Mouse (Mus musculus) gastrocnemius, adult 18-20 months (tissue): ENCODE measurements at regions not wholly inside any gene's neighbourhood (a gene's known extent, or its start where the extent isn't known, plus 50 kb on each side); places are given as distances from the start of the nearest gene placed in this dataset.
A peak's percentile ranks its signal among the peaks of the same experiment; 100 is the strongest.

ENCODE experiments used
- DNase-seq: peaks from one replicate; pipeline ENCODE4 v3.0.0; 2021; ENCODE audit warnings: low spot score

DNA sequence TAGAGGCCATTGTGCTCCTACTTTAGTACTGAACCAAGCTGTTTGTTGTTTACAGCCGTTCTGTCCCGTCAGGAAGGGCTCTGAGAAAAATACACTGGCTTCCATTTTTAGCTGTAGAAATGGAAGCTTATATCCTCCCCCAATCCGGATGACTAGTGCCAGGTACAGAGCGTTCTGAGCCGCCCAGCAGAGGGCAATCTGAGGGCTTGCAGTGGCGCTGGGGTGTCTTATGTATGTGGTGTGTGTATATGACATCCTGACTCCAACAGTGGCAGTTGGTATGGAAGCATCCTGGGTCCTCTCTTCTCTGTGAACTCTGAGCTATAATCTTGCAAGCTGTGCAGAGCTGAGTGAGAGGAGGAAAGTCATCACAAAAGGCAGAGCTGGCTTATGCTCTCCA, 389.0 kb downstream of the Rps24 start:
- DNase-seq, result peak; percentile 48

DNA sequence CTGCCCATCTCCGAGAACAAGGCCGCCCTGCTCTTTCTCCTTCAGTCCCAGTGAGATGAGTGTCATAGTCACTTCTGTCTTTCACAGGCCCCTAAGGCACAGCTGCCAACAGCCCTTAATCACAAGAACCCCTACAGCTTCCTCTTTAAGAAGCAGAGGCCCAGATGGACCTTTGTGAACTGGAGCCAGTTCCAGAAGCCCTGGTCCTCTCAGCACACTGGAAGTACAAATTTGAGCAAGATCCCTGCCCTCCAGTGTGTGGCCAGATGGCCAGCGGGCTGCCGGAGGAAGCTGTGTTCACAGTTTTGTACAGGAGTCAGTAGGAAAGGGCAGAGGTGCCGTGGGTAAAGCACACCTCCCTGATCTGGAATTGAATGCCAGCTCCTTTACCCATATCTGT, 389.6 kb downstream of the Rps24 start:
- no peak for DNase-seq

- DNase-seq, result peak; percentile 17
These were observed 390.9 kb downstream of the Rps24 start for GRCm38 (mm10) chr14:24877853-24878252.

DNA sequence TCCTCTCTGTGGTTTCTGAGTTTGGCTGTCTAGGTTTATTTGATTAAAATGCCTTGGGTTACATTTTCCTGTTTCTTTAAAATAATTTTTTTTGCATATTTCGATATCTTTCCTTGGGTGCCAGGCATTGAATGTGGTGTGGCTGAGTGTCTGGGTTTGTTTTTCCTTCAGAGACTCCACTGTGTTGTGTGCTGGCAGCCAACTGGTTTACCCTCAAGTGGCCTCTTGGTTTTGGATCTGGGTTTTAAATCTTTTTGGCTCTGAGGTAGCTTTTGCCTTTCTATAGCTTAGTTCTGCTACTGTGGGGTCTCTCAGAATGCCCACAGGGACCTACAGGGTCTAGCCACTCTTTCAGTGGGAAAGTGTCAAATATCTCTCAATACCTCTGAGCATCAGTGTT, 399.2 kb downstream of the Rps24 start:
- DNase-seq, result no peak

- DNase-seq, result no peak
These were observed 400.0 kb downstream of the Rps24 start for GRCm38 (mm10) chr14:24886896-24887421.

DNA sequence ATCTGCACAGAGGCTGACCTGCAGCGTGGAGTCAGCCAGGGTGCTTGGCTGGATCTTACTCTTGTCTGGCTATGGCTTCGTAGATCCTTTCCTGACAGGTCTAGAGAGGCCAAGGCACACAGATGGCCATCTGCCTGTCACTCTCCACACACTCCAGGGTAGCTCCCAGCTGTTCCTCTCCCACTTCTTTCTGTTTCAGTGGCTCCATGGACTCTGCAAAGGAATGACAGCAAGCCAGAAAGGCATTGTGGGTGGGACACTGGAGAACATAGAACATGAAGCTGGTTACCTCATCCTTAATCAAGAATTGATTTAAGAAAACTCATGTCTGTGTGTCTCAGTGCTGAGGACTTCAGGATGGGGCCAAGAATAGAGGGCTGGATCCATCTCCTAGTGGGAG, 403.9 kb downstream of the Rps24 start:
- DNase-seq, result no peak

DNA sequence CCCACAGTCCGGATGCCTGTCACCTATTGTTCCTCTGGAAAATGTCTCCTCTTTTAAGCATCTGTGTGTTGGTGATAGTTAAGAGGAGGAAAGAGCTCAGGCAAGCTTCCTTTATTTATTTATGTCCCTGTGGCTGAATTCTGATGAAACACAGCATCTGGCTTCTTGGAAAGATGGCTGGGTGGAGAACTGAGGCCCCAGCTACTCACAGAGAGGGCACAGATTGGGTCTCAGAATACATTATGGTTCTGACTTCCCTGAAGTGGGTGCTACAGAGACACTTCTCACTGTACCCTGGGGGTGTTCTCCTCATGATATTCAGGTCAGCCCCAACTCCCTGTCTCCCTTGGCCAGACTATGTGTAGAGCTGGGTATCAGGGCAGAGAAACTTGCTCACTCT, 408.3 kb downstream of the Rps24 start:
- no peak for DNase-seq

GRCm38 (mm10) chr14:24896681-24897080, 409.8 kb downstream of the Rps24 start:
- DNase-seq, result no peak

- DNase-seq, result no peak
These were observed 413.7 kb downstream of the Rps24 start for GRCm38 (mm10) chr14:24900501-24901179.

- no peak for DNase-seq
These were observed 414.8 kb downstream of the Rps24 start for GRCm38 (mm10) chr14:24901726-24902125.

- peak; percentile 68 for DNase-seq
These were observed 415.9 kb downstream of the Rps24 start for GRCm38 (mm10) chr14:24902870-24903269.

- no peak for DNase-seq
These were observed 417.8 kb downstream of the Rps24 start for GRCm38 (mm10) chr14:24904712-24905111.

DNA sequence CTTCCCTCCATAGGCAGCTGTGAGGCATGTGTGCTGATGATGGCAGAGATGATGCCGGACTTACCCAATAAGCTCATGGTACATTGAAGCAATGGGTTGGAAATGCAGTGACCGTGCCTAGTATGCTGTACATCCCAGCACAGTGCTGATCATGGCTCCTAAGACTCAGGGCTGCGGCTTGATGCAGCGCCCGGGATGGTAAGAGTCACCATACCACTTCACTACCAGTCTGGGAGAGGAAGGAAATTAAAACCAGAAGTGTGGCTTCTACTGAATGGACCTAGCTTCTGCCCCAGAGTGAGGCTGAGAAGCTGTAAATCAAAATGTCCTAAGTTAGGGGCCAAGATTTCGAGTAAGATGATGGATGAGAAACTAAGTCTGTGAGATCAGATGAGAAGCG, 420.0 kb downstream of the Rps24 start:
- DNase-seq, result no peak

GRCm38 (mm10) chr14:24908377-24908776, 421.5 kb downstream of the Rps24 start:
- DNase-seq, result no peak

DNA sequence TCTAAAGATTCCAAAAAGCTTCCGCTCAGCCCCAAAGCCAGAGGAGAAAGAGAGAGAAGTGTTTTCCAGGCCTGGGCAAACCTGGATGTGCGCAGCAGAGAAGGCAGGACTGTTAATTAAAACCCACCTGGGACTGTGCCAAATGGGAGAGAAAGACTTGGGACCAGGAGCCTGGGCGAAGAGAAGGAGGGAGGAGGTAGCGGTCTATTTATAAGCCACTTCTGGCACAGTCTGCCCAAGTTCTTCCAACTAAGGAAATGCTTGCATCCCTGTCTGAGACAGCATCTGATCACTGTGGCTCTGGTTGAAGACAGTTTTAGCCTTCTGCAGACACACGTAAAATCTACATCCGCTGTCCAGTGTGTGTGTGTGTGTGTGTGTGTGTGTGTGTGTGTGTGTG, 424.7 kb downstream of the Rps24 start:
- peak; percentile 45 for DNase-seq

DNA sequence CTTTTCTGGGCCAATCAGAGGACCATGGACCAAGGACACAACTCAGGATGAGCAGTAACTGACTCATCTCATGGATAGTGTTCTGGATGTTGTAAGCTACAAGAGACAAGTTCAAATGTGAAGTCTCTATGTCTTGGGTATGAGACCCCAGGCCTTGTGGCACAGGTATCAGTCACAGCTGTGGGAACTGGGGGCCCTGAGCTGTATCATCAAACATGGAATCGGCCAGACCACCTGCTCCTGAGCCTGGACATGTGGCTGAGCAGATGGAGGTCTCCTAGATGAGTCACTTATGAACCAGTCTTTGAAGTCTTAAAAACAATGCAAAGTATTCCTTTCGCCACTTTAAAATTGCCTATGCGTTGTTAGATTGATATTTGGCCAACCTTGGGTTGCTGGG, 432.1 kb downstream of the Rps24 start:
- DNase-seq, result no peak

DNA sequence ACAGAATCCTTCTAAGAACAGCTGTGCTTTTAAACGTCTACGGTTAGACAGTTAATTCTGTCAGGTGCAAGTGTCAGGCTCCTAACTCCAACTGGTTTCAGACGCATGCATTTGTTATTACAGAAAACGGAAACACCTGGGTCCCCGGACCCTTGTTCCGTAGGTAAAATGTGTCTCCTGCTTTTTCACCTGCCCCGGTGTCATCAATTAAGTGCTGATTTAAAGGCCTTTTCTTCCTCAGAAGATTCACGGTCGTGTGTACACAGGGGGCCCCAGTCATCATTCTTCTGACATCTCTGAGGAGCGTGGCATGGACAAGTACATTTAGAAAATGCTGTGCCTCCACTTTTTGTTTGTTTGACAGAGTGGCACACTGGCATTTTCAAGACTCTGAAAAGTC, 435.1 kb downstream of the Rps24 start:
- no peak for DNase-seq

DNA sequence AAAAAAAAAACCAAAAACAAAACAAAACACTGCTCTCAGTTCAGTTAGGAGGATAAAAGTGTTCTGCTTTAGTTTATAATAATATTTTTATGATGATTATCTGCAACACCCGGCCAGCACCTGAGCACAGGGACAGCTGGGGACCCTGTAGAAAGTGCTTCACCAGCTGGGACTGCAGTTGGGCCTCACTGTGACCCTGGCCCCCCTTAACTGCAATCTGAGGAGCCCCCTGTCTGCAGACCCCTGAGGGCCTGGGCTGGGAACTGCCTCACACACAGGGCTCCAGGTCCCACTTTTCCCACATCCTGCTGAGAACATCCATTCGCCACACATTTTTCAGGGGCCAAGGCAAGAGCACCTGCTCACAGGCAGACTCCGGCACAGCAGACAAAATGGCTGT, 437.6 kb downstream of the Rps24 start:
- DNase-seq, result no peak

DNA sequence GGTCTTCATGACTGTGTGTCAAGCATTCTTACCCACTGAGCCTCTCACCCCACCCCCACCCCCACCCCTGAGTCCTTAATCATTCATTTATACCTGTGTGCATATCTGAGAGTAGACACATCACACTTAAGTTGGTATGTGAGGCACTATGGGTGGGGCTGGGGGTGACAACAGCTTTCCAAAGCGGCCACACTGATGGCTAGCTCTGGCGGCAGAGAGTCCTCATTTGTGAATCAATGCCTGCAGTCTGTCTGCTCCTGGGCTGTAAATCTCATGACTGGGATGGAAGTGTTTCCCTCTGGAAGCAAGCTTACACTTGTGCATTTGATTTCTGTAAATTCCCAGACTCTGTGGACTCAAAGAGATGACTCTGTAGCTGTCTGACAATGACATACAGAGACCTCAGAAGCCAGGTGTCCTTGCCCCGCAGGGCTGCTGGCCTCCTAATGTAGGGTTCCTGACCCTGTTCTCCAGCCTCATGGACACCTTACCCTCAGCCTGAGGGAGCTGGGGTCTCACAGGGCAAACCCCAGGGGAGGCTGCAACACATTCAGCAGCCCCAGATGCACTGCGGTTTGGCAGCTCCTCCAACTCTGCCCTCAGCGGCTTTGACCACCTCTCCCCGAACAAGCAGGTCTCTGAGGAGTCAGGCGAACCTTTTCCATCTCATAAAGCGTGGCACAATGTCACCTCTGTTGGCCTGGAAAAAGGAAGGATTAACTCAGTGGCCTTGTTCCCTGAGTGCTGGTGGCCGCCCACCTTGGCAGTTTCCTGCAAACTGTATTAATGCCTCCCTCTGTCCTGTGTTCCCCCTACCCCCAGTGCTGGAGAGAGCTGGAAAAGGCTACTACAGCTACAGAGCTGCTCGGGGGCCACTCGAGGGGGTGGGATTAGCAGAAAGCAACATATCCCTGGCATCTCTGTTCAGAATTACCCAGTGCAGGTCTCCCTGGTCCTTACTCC, 439.4 kb downstream of the Rps24 start:
- no peak for DNase-seq

DNA sequence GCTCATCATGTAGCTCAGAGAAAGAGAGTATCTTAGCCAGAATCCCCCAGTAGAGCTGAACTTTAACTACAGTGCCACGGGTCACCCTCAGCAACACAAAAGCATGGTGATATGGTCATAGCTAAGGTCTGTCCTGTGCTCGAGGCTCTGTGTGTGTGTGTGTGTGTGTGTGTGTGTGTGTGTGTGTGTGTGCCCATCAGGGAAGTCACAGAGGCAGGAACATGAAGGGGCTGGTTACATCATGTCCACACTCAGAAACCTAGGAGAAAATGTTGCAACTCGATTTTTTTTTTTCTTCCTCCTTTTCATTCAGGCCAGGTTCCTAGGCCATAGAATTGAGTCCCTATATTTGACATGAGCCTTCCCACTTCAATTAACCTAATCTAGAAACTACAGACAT, 441.8 kb downstream of the Rps24 start:
- DNase-seq, result no peak

GRCm38 (mm10) chr14:24930251-24930650, 443.3 kb downstream of the Rps24 start:
- DNase-seq, result no peak

- DNase-seq, result no peak
These were observed 451.0 kb downstream of the Rps24 start for GRCm38 (mm10) chr14:24937876-24938275.

- DNase-seq, result no peak
These were observed 452.1 kb downstream of the Rps24 start for GRCm38 (mm10) chr14:24939068-24939467.
